20 mouse cellular contexts compared by ENCODE assay signal in genomic region chr14:110921989-110922388, GRCm38 (mm10).
A peak's percentile ranks its signal among the peaks of the same experiment; 100 is the strongest.
DNase-seq lines count a peak whose midpoint lies in the region; ATAC-seq and TF ChIP-seq lines count a peak whose summit lies in the region.
"Had no signal": no experiment of that assay in that cellular context is flagged by ENCODE, and none has a peak within 500 bp of the region (broad histone marks: within the 10 kb centered on the region; RNA-seq: fewer than 3 reads in every experiment).

No protein-coding gene starts in this region.

- H3K4me3 ChIP-seq in midbrain, postnatal 0 days (ENCODE audit: low read depth, low read length), result no peak overlapping the region
- H3K4me3 ChIP-seq in midbrain, embryonic 11.5 days (ENCODE audit: low read depth, low read length), result no peak overlapping the region
- no peak overlapping the region for H3K4me3 ChIP-seq in MEL (ENCODE audit: control insufficient read depth in 1 of 2, insufficient read depth in 1 of 2, low read depth in 2 of 2, low read length in 2 of 2)

- peak; percentile 45 to 69; a peak in 2 of 4 replicates for TF ChIP-seq EP300 in MEL (IDR thresholded peaks at IDR 0.05; ENCODE audit: low read depth in 1 of 2, low read length in 2 of 2)

- no peak overlapping the region for H3K27ac ChIP-seq in midbrain, postnatal 0 days (ENCODE audit: low read depth, low read length)
- H3K27ac ChIP-seq in midbrain, embryonic 11.5 days (ENCODE audit: low read depth, low read length), result no peak overlapping the region
- H3K27ac ChIP-seq in MEL (ENCODE audit: control insufficient read depth, low read depth, low read length), result no peak overlapping the region

- no peaks in the 10 kb centered on the region for H3K79me2 ChIP-seq in MEL (ENCODE audit: control insufficient read depth, insufficient read depth, low read length, poor library complexity)

- H3K4me1 ChIP-seq in midbrain, postnatal 0 days (ENCODE audit: insufficient read depth, low read length), result no peaks in the 10 kb centered on the region
- no peaks in the 10 kb centered on the region for H3K4me1 ChIP-seq in midbrain, embryonic 11.5 days (ENCODE audit: control insufficient read depth, insufficient read depth, low read length)
- no peaks in the 10 kb centered on the region for H3K4me1 ChIP-seq in MEL (ENCODE audit: control insufficient read depth in 1 of 2, insufficient read depth in 2 of 2, low read length in 2 of 2)

- no peaks in the 10 kb centered on the region for H3K9me3 ChIP-seq in midbrain, postnatal 0 days (ENCODE audit: low read length)
- H3K9me3 ChIP-seq in midbrain, embryonic 11.5 days (ENCODE audit: control insufficient read depth, low read length), result no peaks in the 10 kb centered on the region
- no peaks in the 10 kb centered on the region for H3K9me3 ChIP-seq in MEL (replicated peaks; ENCODE audit: insufficient read depth, low read length)

- ATAC-seq in midbrain, postnatal 0 days (ENCODE audit: low FRiP score), result no peak
- no peak for ATAC-seq in midbrain, embryonic 11.5 days (ENCODE audit: low FRiP score)
- ATAC-seq: activated CD4-positive, CD25-positive, alpha-beta regulatory T cell, adult 4 months; CD4-positive, CD25-positive, alpha-beta regulatory T cell, adult 4 months; Patski had no signal

- TF ChIP-seq CTCF in midbrain, postnatal 0 days (IDR thresholded peaks at IDR 0.05), result no peak
- no peak for TF ChIP-seq CTCF in MEL (IDR thresholded peaks at IDR 0.05 in 2 of 3, conservative IDR thresholded peaks at IDR 0.05 in 1 of 3; ENCODE audit: control insufficient read depth in 1 of 3, insufficient read depth in 1 of 3, low read depth in 2 of 3, low read length in 3 of 3, poor library complexity in 1 of 3, severe bottlenecking in 1 of 3)

- H3K27me3 ChIP-seq in midbrain, postnatal 0 days (ENCODE audit: insufficient read depth, low read length), result no peaks in the 10 kb centered on the region
- H3K27me3 ChIP-seq in midbrain, embryonic 11.5 days (ENCODE audit: control insufficient read depth, insufficient read depth, low read length), result no peaks in the 10 kb centered on the region
- no peaks in the 10 kb centered on the region for H3K27me3 ChIP-seq in MEL (ENCODE audit: control insufficient read depth in 1 of 2, insufficient read depth in 2 of 2, low read length in 2 of 2)
- H3K27me3 ChIP-seq: CH12.LX, Patski had no signal

- TF ChIP-seq POLR2A in MEL (IDR thresholded peaks at IDR 0.05; ENCODE audit: control insufficient read depth in 1 of 2, insufficient read depth in 1 of 2, low read depth in 1 of 2, low read length in 2 of 2, poor library complexity in 1 of 2), result no peak

- no peak overlapping the region for H3K4me2 ChIP-seq in midbrain, postnatal 0 days (ENCODE audit: low read depth, low read length, poor library complexity, severe bottlenecking)
- no peak overlapping the region for H3K4me2 ChIP-seq in midbrain, embryonic 11.5 days

- peak; percentile 4 for DNase-seq in midbrain, postnatal 0 days (ENCODE audit: low spot score)
- no peak for DNase-seq in midbrain, embryonic 11.5 days (ENCODE audit: low spot score, missing footprints)
- DNase-seq in MEL (ENCODE audit: low read depth, low spot score), result peak; percentile 40
- DNase-seq in natural killer cell, adult 2 months (ENCODE audit: low spot score in 2 of 2), result no peak
- DNase-seq: adrenal gland, adult 2 months; adrenal gland, adult 8-10 months; adrenal gland, postnatal 10 days; adrenal gland, postnatal 14 days; adrenal gland, postnatal 25 days; adrenal gland, postnatal 36 days; B cell, adult 2 months; cerebellum, adult 11 months; cerebellum, adult 11-12 months; cerebellum, adult 18-20 months; cerebellum, adult 2 months had no signal

- TF ChIP-seq RAD21 in MEL (IDR thresholded peaks at IDR 0.05; ENCODE audit: low read depth, low read length), result no peak

- no peak overlapping the region for H3K9ac ChIP-seq in midbrain, postnatal 0 days (replicated peaks; ENCODE audit: low read length, poor library complexity, severe bottlenecking)
- H3K9ac ChIP-seq in midbrain, embryonic 11.5 days (ENCODE audit: low read length), result no peak overlapping the region
- H3K9ac ChIP-seq in MEL (ENCODE audit: control insufficient read depth, low read depth, low read length, poor library complexity, severe bottlenecking), result no peak overlapping the region

- no peaks in the 10 kb centered on the region for H3K36me3 ChIP-seq in midbrain, postnatal 0 days (ENCODE audit: insufficient read depth, low read length)
- no peaks in the 10 kb centered on the region for H3K36me3 ChIP-seq in midbrain, embryonic 11.5 days (ENCODE audit: control insufficient read depth, insufficient read depth, low read length)
- H3K36me3 ChIP-seq in MEL (ENCODE audit: control insufficient read depth in 1 of 2, insufficient read depth in 2 of 2, low read length in 2 of 2), result no peaks in the 10 kb centered on the region; a peak in 1 of 4 replicates
- H3K36me3 ChIP-seq: G1E had no signal

TF ChIP-seq in MEL, 35 proteins besides CTCF, POLR2A, EP300 and RAD21:
- TF ChIP-seq TCF12 (IDR thresholded peaks at IDR 0.05; ENCODE audit: low read depth, low read length), result peak; percentile 74; the same call in 1 of the 2 replicates
- no peak for TF ChIP-seq NELFE (IDR thresholded peaks at IDR 0.05; ENCODE audit: low read depth, low read length)
- TF ChIP-seq UBTF (IDR thresholded peaks at IDR 0.05; ENCODE audit: borderline replicate concordance, insufficient read depth, low read depth, low read length), result no peak
- TF ChIP-seq ETS1 (IDR thresholded peaks at IDR 0.05; ENCODE audit: low read depth, low read length), result 0 out of 2 replicates have a peak, but pooled peaks have one; percentile 14
- TF ChIP-seq USF1 (IDR thresholded peaks at IDR 0.05; ENCODE audit: low read depth, low read length), result no peak
- peak; percentile 46; the same call in 1 of the 2 replicates for TF ChIP-seq GATA1 (IDR thresholded peaks at IDR 0.05; ENCODE audit: low read depth, low read length)
- TF ChIP-seq RCOR1 (IDR thresholded peaks at IDR 0.05; ENCODE audit: low read depth, low read length), result peak; percentile 61; the same call in 1 of the 2 replicates

Comparison
In these comparisons a context has a peak if more than half of its experiments do, and no peak if none do; other contexts are left out.
1. DNase-seq: peak in midbrain, postnatal 0 days (single experiment) and MEL (single experiment); none in midbrain, embryonic 11.5 days (single experiment) and natural killer cell, adult 2 months (0 of 2).